Mouse (Mus musculus) monocyte, adult 2 months (primary cell): ENCODE measurements around the gene Efna2.
A peak's percentile ranks its signal among the peaks of the same experiment; 100 is the strongest.

Source experiments
- DNase-seq, 2 experiments: peaks; one replicate each; pipeline ENCODE4 v3.0.0; 2022; ENCODE audit warnings: low spot score in 2 of 2, low read depth in 1 of 2

The Efna2 gene

DNA sequence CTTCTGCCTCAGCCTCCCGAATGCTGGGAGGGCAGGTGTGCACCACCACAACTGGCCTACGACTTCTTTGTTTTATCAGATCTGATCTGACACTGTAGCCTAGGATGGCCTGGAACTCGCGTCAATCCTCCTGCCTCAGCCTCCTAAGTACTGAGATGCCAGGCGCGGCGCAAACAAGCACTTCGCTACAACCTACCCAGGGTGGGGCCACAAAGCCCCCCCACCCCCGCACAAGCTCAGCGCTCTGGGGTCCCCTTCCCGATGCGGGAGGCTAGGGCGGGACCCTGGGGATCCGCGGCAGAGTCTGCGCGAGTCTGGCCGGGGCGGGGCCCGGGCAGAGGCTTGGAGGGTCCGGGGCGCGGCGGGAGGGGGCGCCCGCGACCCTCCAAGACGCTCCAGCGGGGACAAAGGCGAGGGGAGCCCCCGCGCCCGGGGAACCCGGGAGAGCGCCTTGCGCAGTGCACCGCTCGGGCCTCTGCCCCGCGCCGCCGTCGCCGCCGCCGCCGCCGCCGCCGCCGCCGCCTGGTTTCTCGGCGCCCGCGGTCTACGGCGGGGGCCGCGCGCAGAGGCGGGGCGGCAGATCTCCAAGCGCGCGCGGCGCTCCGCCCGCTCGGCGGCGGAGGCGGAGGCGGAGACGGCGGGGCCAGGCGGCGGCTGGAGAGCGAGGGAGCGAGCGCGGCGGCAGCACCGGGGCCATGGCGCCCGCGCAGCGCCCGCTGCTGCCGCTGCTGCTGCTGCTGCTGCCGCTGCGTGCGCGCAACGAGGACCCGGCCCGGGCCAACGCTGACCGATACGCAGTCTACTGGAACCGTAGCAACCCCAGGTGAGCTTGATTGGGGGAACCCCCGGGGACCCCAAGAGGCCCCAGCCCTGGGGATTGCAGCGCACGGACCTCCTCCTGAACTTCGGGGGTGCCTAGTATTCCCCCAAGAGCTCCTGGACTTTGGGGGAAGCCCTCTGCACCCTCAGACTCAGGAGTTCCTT lies at the start of gene Efna2:
TSS of gene Efna2 (plus strand) at position 415 of the 984 bp plus-strand sequence.
- no peak for DNase-seq

DNA sequence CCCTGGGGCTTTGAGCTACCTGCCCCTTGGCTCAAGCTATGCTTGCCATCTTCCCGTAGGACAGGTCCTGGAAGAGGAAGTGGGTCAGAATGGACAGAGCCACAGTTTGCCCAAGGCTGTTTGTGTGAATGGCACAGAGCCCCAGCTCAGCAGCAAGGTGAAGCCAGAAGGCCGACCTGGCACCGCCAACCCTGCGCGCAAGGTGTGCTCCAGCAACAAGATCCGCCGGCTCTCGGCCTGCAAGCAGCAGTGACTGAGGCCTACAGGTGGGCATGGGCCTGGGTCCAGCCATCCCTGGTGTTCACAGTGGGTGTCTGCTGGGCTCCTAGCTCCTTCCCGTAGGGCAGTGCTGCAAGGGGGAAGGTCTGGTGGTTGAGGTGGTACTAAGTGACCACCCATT lies 49.4 kb upstream of the Efna2 start:
- DNase-seq, result no peak

DNA sequence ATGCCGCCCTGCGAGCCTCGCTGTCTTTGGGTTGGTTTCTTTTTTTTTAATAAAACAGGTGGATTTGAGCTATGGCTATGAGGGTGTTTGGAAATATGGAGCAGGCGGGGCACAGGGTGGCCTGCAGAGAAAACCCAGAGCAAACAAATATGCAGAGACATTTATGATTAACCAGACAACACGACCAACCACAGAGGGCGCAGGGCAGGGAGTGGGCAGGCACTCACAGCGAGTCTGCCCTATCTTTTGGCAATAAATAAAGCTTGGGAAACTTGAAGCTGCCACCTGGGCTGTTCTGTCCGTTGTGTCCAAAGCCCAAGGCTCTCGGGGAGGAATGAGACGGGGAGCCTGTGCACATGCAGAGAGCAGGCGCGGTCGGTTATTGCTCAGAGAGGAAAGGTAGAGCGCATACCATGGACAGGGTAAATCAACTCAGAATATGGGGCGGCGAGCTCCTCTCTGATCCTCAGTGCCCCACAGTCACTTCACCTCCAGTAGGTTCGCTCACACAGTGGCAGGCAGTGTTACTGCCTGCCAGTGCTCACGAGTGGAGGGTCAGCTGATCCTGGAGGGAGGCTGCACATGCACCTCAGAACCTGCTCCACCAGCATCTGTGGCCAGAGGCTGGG lies 48.8 kb upstream of the Efna2 start:
- no peak for DNase-seq

DNA sequence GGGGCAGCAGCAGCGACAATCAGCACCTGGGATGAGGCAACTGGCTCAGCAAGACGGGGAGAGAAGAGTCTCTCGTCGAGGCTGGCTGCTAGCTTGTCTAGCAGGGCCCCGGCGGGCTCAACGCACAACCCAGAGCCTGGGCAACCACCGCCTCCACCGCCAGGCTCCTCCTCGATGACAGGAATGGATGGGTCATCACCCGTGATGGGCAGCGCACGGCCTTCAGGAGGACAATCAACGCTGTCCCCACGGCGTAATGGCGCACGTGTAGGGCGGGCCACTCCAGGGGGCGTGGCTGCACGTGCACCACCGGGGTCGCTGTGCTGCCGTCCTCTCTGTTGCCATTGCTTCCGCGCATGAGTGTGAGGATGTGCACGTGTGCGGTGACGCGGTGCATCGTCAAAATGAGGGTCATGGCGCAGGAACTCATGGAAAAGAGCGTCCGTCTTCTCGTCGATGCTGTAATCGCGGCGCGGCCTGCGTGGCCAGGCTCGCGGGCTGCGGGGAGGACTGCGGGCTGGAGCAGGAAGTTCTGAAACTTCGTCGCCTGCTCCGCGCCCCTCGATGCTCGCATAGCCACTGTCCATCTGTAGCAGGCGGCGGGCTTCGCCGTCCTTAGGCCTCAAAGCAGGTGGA lies 47.8 kb upstream of the Efna2 start:
- no peak for DNase-seq

DNA sequence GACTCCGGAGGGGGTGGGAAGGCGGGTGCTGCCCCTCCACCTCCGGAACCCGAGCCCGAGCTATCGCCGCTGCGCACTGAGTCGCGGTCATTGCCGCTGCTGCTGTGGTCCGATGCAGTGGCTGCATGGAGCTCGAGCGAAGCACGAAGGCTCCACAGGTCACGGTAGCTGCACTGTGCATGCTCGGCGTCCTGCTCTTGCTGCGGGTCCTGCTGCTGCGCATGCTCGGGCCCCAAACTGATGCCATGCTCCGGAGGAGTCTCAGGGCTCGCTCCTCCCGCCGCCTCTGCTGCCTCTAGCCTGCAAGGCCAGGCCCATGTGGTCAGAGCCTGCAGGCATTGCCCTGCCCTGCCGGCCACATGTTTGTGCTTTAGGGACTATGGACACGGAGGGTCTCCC lies 47.3 kb upstream of the Efna2 start:
- DNase-seq, result no peak

DNA sequence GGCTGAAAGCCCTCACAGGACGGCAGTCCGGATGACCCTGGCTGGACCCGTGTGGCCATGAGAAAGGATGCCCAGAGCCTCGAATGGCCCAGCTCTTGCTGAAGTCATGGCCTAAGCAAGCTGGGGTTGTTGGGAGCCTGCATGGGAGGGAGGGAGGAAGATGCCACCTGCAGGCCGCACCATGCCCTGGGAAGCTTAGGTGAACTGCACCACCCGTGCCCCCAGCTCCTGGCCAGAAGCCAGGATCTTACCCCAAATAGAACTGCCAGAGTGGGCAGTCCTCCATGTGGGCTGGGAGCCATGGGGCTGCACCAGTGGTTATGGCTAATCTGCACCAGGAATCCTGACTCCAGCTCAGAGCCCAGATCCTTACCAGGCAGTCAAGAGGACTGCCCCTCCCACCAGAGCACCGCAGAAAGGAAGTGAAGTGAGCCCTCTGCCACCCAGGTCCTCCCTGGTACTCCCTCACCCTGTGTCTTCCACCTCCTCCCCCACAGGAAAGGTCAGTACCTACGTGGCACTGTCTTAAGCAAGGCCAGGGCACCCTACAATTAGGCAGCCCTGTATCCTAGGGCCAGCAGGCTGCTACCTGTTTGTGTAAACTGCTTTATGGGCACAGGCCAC lies 45.9 kb upstream of the Efna2 start:
- DNase-seq, result no peak

DNA sequence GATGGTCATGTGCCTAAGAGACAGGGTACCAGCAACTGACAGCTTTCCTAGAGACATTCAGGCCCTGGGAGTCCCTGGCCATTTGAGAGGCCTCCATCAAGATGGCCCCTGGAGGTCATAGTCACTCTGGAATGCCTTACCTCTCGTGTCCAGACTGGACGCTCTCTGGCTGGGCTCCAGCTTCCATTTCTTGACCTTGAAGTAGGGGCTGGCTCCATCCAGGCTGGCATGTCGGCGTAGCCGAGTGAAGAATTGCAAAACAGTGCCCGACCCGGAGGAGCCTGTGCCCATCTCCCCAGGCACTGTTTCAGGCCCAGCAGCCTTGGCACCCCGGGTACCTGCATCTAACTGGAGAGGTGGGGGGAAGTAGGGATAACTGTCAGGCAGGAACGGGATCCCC lies 44.9 kb upstream of the Efna2 start:
- no peak for DNase-seq

DNA sequence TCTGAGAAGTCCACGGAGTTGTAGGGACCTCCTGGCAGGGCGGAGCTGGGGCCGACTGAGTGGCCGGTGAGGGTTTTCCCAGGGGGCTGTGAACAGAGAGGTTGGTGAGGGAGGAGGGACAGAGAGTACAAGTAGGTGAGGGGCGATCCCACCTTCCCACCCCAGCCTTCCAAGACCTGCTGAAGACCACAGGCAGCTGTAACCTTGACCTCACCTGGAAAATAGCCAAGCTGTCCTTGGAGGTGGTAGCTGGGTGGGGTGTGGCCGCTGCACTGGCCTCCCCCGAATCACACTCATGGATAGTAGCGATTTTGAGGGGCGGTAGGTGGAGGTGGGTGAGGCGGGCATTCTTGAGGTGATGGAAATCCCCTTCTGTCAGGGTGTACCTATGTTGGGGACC lies 44.1 kb upstream of the Efna2 start:
- no peak for DNase-seq

DNA sequence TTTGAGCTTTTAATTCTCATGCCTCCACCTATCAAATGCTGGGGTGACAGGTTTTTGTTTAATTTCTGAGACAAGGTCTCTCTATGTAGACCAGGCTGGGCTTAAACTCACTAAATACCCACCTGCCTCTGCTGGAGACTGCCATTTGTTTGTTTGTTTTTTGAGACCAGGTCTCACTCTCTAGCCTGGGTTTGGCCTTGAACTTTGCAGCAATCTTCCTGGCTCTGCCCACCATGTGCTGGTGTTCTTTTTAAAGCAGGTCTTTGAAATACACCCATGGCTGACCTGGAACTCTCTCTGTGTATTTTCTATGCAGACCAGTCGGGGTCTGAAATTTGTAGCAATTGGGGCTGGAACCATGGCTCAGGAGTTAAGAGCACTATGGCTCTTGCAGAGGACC lies 43.6 kb upstream of the Efna2 start:
- no peak for DNase-seq

DNA sequence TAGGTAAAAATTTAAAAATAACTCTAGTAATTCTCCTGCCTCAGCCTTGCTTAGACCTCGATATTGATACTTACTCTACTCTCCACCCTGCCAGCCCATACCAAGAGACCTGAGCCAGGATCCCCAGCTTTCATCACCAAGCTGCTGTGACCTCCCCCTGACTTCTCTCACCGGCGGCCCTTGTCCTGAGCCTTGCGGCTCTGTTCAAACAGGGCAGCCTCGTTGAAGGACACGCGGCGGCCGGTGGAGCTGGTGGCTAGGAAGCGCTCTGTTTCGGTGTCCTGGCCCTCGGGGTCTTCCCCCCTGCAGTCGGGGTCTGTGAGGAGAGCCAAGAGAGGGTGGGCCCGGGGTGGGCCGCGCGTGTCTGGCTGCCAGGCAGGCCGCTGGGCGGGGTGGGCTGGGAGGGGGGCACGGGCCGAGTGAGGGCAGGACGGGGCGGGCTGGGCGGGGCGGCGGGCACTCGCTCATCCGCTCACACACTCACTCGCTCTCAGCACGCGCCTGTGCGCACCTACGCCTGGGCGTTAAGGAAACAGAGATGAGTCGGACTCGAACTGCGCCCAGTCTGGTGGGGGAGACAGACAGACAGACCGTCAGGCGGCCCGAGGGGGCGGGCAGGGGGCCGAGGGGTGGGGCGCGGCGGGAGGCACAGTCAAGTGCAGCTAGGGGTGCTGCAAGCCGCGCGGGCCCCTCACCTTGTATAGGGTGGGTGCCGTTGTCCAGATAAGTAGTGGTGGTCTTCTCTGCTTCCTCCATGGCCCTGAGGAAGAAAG lies 42.9 kb upstream of the Efna2 start:
- DNase-seq, result no peak

DNA sequence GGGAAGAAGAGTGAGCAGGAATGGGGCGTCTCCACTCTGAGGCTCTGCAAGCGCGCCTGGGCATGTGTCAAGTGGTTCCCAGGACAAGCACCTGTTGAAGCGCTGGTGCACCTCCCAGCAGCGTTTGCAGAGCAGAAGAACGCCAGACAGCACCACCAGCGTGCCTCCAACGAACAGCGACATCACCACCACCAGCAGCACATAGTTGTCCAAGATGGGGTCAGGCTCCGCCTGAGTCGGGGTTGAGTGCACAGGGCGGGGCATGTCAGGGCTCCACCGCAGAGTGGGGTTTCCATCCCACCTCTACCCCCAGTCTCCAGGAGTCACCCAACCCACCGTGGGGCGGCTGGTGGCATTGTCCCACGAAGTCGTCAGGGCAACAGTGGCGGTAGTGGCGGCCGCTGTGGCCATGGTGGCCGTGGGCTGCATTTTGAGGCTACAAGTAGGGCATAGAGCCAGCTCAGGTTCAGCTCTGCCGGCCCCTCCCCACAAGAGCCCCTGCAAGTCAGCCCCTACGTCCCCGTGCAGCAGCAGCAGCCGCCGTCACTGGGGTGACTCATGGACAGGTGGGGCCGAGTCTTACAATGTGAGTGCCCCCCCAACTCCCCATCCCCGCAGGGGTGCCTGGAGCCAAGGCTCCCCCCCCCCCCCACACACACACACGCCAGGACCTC lies 42.2 kb upstream of the Efna2 start:
- DNase-seq, result no peak

DNA sequence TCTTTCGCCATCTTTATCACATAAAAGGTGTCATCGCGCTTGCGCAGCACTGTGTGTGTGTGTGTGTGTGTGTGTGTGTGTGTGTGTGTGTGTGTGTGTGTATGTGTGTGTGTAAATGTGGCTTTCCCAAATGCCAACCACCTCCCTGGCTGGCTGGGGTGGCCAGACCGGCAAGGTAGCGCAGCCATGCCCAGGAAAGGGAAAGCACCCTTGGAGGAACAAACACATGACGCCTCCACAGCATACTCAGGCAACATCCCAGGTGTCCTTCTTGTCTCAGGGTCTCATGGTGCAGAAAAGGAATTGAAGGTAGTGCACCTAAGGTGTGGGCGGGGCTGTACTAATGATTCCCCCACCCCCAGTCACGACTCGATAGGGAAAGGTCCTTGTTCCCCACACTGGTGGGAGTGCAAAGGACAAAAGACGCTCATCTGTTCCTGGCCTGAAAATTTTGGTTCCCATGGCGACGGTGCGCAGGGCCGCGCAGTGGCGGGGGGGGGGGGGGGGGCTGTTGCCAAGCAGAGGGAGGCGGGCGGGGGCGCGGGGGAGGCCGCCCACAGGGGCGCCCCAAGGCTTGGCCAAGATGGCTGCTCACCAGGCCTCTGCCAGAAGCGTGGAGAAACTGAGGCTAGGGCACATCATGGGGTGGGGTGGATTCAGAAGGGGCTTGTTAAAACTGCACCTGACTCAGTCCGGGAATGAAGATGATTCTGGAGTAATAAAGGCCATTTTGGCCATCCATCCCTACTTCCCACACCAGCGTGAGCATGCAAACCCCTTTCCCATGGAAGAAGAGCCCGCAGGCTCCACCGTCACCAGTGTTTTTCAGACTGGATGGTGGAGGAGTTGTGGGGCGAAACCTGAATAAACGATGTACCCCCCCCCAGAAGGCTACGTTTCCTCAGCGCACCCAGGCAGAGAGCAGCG lies 41.4 kb upstream of the Efna2 start:
- no peak for DNase-seq

DNA sequence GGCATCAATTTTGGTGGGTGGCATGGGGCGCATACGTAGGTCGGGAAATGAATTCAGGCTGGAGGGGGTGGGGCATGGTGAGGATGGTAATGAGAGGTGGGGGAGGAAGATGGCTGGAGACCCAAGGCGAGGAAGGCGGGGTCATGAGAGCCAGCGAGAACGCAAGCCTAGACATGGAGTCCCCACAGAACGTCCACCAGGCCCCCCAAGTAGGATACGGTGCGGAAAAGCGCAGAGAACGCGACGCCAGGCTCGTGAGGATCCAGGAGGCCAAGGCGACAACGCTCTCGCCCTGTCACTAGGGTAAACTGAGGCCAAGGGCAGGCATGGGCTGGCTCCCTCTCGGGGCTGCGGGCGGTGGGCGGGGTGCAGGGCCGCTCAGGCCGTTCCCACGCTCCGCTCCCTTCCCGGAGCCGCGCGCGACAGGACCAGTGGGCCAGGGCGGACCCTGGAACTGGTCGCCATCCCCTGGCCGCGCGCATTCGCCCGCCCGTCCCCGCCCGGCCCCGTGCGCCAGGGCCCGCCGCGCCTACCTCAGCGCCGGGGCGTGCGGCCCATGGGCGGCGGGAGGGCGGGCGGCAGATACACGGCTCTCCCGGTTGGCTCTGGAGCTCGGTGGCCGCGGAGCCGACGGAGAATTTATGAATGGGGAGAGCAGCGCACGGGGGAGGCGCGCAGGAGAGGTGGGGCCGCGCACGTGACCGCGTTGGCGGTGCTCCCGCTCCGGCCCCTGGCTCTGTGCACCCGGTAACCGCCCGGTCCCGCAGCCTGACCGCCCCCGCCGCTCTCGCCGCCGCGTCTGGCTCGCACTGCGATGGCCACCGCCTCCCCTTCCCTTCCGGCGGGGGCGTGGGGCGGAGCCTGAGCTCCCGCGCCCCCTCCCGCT lies 40.5 kb upstream of the Efna2 start, which contains the start of gene Atp5d:
TSS of gene Atp5d (plus strand) at position 80 of the 886 bp plus-strand sequence.
- DNase-seq, result no peak

DNA sequence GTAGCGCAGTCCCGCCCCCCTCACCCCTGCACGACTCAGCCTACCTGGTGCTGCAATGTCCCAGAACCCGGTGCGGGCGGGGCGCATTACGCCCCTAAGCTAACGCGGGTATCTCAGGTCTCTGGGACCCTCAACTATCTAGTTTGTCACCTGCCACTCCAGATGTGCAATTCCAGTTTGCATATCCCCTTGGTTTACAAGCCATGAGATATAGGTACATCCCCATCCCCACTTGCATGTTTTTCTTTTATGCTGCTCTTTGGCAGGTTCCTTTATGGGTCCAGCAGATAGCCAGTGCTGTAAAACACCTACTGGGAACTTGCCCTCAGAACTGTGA lies 39.9 kb upstream of the Efna2 start:
- no peak for DNase-seq

DNA sequence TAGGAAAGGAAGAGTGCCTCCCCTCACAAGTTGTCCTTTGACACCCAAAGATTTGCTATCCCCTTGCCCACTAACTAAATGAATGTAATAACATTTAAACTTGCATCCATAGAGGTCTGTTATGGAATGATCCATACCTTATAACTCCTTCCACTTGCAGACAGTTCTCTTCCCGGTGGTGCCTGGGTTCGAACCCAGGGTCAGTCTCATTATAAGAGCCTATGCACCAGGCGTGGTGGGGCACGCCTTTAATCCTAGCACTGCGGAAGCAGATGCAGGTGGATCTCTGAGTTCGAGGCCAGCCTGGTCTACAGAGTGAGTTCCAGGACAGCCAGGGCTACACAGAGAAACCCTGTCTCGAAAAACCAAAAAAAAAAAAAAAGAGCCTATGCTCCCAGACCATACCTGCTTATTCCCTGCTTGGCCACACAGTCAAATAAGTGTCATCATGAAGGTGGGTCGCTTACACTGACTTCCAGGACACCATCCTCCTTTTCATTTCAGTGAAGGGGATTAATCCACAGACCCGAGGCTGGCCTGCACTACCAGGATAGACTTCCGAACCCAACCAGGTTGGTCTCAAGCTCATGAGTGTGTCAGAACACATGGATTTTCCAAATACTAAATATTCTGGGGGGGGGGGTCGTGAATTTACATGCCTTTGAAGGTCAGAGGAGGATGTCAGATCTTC lies 39.2 kb upstream of the Efna2 start:
- DNase-seq, result no peak

DNA sequence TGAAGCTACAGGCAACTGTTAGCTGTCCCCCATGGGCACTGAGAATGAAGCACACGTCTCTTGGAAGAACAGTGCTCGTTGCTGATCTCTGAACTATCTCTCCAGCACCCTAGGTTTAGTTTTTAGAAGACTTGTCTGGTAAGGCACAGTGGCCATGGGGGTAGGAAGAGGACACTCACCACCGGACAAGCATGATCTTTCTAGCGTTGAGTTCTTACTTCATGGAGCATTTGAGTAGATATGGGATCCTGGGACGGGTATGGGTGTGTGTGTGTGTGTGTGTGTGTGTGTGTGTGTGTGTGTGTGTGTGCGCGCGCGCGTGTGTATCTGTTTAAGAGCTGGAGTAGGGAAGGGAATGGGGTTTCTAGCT lies 38.6 kb upstream of the Efna2 start, which contains the start of gene Cbarp:
TSS of gene Cbarp (minus strand) at position 170 of the 370 bp plus-strand sequence.
- no peak for DNase-seq

DNA sequence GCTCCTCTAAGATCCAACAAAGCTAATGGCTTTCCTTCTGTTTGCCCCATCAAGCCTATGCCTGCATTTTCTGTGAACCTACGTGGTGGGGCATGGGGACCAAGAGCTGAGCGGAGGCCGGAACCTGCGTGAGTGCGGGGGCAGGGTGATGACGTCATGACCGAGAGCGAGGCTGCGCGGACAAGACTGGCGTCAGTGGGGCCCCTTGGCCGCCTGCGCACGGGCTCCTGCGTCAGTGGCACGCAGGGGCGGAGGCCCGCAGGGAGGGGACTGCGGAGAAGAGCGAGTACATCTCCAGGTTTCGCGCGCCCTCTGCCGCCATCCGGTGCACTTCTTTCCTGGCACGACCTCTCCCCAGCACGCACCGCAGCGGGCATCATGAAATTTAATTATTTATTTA lies 38.0 kb upstream of the Efna2 start:
- DNase-seq, result peak; percentile 91 to 94
